Mouse (Mus musculus) liver (tissue): ENCODE data around the gene Pirb.

ENCODE experiments used
- DNase-seq: peaks from one replicate; pipeline ENCODE4 v3.0.0-alpha.2; 2020; ENCODE audit warnings: mixed read lengths

Pirb gene

DNA sequence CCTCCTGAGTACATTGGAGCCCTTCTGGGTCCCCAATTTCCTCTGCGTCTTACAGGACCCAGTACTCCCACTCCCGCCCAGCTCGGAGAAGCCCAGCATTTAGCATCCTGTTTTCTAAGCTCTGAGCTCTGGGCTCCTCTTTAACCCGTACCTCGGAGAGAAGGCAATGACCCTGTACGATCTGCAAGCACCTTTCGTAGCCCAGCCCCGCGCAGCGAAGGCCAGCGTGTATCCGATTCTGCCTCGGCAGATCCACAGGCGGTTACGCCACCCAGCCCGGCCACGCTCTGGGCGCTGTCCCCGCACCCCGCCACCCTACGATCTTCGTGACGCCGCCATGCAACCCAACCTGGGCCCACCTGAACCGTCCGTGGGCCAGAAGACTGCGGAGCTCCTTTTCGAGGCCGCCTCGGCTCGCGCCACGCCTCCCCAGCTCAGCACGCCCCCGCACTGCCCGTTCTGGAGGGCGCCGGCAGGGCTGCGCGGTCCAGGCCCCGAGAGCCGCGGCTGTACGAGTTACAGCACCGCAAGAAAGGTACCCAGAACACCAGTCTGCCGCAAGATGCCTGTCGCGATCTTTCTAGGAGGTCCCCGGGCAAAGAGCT lies 27.7 kb downstream of the Pirb start, which contains the start of gene Tsen34:
Gene Tsen34, plus strand, starts transcription at position 482 of the 605 bp plus-strand sequence.
- no peak for DNase-seq

DNA sequence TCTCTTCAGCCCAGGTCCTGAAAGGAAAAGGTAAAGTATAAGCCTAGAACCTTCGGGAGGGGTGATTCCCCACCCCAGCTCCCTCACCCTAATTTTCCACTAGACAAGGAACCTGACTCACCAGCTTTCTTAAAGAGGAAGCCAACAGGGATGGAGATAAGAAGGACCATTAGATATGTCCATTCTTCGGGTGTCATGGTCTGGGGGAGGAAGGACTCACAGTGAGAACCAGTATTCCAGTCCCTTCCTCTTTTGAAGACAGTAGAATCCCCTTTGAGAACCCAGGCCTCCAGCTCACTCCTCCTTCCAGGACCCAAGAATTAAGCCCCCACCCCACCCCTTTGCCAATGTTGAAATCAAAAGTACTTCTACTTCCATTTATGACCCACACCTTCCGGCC lies 28.3 kb downstream of the Pirb start:
- no peak for DNase-seq

DNA sequence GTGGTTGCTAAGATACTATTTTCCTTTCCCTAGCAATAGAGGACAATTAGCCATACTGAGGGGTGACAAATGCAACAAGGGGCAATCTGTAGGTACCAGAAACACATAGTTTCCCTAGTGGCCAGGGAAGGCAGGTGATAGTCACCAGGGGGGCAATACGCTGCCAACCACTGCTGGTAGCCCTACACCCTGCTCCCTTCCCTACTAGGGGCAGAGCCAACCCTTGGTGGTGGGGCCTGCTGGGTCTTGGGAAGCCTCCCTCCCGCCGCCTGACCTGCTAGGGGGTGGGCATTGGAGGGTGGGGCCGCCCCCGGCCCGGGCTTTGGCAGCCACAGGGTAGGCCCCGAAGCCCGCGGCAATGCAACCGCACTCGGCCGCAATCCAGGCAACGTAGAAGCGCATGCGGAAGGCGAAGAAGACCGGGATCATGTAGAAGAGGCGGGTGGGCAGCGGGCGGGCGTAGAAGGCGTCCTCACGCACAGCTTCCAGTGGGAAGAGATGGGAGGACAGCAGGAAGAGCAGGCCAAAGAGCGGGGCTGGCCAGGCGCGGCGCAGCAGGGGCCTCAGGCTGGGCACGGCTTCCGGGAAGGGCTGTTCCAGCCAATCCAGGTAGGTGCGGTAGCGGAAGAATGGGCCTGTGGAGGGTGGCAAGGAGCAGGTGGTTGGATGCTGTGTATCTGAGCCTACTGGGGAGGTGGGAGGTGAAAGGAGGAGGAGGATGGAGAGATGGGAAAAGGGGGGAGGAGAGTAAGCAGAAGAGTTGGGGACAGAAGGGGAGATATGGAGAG lies 34.6 kb downstream of the Pirb start:
- DNase-seq = no peak

DNA sequence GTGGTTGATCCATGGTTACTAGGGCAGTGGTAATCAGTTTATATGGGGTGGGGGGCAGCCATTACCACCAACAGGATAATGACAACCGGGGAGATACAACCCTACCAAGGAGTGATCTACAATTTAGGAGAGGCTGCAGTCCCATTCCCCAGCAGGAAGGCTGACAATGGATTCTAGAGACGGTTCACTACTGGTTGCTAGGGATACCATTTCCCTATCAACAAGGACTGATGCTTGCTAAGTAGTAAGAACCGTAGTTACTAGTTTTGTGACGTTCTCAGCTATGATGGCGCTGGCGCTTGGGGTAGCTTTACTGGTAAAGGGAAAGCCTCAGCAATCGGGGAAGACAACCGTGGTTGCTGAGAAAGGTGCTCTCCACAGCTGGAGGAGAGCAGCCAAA lies 35.5 kb downstream of the Pirb start:
- no peak for DNase-seq

DNA sequence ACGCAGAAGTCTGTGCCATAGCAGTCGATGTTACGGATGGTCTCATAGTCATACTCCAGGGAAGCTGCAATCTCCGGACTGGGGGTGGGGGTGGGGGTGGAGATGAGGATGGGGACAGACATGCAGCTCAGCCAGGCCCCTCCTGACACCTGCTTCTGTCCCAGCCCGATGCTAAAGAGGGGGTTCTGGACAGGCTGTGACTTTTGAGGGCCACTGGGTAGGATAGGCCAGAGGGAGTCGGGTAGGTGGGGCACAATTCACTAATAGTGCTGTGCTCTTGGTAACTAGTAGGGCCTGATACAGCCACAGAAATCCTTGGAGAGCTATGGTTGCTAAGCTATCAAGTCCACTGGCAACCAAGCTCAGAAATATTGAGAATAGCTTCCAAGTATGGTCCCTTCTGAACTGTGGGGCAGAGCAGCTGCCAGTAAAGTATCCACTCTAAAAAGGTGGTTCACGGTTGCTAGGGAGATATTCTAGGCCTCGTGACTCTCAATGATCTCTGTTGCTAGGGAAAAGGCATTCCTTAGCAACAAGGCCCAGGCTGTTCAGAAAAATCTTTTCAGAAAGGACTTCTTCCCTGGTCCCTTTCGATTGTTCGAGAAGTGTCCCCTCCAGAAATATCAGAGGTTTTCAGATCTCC lies 36.2 kb downstream of the Pirb start:
- no peak for DNase-seq

DNA sequence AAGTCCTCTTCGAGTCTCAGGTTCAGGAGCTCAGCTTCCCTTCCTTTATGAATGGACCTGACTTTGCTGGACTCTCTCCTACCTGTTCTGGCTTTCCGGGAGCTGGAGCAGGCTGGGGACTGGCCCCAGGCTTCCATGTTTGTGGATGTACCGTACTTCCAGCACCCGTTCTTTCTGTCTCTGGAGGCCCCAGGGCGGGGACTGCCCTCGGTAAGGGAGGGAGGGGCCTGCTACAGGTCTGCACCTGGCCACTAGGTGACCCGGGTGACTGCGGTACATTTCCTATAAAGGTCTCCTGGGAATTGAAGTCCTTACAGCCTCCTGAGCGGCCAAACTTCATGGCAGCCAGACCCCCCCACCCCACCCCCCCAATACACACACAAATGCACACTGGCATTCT lies 42.8 kb downstream of the Pirb start, which contains the start of gene Tmc4:
Gene Tmc4, minus strand, starts transcription at position 212 of the 400 bp plus-strand sequence.
- DNase-seq = no peak

DNA sequence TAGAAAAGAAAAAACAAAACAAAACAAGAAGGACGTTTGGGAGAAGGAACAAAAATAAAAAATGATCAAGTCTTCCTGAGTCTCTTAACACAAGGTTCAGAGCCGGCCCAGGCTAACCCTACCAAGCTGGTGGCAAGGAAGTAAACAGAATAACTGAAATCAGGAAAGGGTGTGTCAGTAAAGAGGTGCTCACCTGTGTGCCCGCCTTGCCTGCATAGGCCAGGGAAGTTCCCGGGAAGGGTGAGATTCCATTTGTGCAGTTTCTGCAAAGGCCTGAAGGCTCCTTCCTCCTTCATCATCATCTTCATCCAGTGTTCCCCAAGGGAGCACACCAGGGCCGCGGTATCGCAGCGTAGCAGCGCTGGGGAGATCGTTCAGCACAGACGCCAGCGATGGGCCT lies 43.8 kb downstream of the Pirb start:
- DNase-seq = no peak

DNA sequence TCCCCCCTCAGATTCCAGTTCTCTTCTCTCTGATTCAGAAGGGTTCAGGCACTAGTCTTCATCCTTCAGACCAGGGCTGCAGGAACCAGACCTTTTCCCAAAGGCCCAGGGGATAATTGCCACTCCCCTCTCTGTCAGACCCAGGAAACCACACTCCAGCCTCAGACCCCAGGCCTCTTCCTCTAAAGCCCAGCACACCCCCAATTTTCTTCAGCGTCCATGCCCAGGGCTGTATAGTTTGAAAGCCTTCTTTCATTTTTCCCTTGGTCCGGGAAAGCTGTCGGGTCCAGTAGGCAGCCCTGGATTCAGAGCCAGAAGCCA lies 45.0 kb downstream of the Pirb start:
- no peak for DNase-seq

DNA sequence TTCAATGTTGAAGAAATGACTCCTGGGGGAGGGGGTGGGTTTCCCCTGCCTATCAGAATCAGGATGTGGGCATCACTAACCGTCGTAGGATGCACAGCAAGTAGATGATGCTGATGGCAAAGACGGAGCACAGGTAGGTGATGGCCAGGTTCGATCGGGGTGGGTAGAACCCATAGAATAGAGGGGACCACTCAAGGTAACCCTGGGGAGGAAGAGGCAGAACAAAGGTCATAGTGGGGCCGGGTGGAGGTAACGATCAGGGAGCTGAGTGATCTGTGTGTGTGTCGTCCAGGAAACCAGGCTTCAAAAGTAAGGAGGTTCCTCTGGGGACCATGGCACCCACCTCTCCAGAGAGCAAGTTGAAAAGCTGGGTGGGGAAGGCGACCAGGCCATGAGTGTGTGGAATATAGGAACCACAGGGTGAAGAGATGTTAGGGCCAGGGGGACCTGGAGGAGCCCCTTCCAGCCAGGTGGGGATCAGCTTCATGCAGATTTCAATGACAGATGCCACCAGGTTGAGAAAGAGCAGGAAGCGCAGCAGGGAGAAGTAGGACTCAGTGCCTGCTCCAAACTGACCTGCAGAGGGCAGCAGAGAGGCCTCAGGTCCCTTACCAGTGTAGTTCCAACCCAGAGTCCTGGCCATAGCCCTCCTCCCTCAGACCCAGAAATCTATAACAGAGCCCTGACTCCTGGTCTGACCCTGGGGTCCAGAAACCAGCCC lies 45.5 kb downstream of the Pirb start:
- DNase-seq = peak; percentile 85

DNA sequence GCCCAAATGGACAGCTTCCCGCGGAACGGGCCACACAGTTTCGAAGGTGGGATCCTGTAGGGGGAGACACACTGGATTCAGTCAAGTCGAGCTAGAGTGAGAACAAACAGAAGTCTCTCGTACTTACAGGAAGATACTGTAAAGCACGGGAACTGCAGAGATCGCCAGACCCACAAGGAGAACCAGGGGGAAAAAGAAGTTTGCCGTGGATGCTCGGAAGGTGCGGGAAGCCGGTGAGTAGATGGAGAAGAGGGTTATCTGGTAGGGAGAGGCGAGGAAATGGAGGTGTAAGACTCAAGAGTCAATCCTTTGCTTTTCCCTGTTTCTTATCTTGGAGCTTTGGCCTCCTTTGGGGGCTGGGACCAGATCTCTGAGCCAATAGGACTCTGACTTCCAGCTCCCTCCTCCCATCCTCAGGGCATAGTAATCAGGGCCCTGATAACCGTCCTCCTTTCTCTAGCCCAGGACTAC lies 53.2 kb downstream of the Pirb start:
- DNase-seq = peak; percentile 73

DNA sequence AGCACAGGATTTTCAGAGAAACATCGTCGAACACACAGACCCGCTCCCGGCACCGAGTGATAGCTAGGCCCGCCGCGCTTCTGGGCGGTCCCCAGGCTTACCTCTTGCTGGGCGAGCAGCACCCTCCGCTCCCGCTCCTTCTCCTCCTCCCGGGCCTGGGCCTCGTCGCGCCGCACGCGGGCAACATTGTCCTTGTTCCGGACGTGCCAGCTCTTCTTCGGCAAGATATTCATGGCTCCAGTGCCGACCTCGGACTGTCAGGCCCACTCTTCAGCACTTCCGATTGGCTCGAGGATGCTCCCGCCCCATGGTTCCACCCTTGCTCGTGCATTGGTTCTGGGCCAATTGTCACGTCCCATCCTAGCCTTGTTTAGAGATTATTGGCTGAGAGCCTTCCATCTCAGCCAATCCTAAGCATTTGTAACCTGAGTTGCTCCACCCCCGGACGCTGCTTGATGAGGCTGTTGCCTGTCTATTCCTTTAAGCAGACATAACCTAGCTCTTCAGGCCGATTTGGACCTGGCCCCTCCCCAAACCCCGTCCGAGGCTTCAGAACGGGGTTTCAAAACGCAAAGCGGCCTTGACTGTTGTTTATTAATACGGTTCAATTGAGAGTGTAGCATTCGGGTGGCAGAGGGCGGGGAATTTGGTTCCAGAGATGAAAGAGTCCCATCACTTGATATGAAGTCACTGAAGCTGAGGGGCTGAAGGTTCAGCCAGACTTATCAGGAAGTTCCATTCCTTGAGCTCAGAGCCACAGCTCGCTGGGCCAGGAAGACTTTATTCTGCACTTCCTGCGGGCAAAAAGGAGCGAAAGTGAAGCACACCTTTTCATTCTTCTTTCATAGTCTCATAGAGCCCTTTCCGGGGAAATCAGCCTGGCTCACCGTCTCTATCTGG lies 54.7 kb downstream of the Pirb start, which contains the start of gene Leng1:
Gene Leng1, minus strand, starts transcription at position 626 of the 900 bp plus-strand sequence.
- DNase-seq = peak; percentile 95

DNA sequence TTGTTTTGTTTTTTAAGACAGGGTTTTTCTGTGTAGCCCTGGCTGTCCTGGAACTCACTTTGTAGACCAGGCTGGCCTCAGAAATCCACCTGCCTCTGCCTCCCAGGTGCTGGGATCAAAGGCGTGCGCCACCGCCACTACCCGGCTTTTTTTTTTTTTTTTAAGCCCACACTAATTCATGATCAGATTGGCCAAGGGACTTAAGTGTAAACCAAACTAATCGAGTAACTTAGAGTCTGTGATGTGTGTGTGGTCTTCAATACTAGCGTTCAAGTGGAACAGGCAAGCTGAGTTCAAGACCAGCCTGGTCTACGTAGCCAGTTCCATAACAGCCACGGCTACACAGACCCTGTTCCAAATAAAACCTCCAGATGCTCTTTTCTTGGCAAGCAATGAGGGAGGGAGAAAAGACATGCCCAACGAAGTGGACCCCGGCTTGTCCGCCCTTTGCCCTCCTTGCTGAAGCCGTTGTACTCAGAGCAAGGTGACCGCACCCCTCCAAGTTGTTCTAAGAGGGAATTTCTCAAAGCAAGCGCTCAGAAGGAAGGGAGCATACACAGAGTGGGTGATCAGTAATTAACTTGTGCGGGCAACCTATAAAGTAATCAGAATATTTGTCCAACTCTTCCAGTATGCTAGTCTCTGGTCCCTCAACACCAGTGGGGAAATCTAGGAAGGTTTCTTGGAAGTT lies 55.5 kb downstream of the Pirb start:
- peak; percentile 34 for DNase-seq
